Mouse (Mus musculus): Measurements from ENCODE around the gene Rbm34.

- TF ChIP-seq GATA1 (IDR thresholded peaks at IDR 0.05; ENCODE audit: borderline replicate concordance, low read length), result no peak
- TF ChIP-seq GATA2 (IDR thresholded peaks at IDR 0.05; ENCODE audit: borderline replicate concordance, low read depth, low read length), result no peak
- no peak for TF ChIP-seq CTCF (IDR thresholded peaks at IDR 0.05; ENCODE audit: low read depth, low read length)
- no peak for TF ChIP-seq POLR2AphosphoS5 (IDR thresholded peaks at IDR 0.05; ENCODE audit: insufficient replicate concordance, low read depth, low read length)
These were observed 49.4 kb downstream of the Rbm34 start for GRCm38 (mm10) chr8:126921432-126921831.
